Mouse (Mus musculus) heart, adult 2 months (tissue): Measurements from ENCODE around the gene Snrpg.

Source experiments
- CTCF ChIP-seq: fragments of 200-600 bp; IDR thresholded peaks from 2 replicates; pipeline ENCODE4 v1.8.1; 2022; ENCODE audit warnings: antibody characterized with exemption, mild to moderate bottlenecking, moderate library complexity
- POLR2A ChIP-seq: fragments of 200-500 bp; IDR thresholded peaks from 2 replicates; pipeline ENCODE4 v1.6.1; 2011; ENCODE audit warnings: mild to moderate bottlenecking, low read depth, low read length, control low read depth; ENCODE audit not compliant: insufficient read depth

- no peak for TF ChIP-seq POLR2A
- TF ChIP-seq CTCF: no peak
These were observed 25.0 kb upstream of the Snrpg start for GRCm38 (mm10) chr6:86346063-86346462.
